Mouse (Mus musculus) heart, adult 8-10 months (tissue): ENCODE measurements around the gene Gm11554. TPM values are rescaled to one million over a fixed set of nuclear protein-coding genes. Genes with fewer than 3 reads are reported as not detected.
"Not testable (repeated sequence)": the region's sequence is repeated elsewhere in the genome, so short reads cannot be mapped to it uniquely, and the experiment has no call there.

Source experiments
- DNase-seq: peaks from one replicate; pipeline ENCODE4 v3.0.0; 2022; ENCODE audit warnings: low spot score
- total RNA-seq, 4 experiments: library from RNA; stranded (reverse); gene quantifications; 2 replicates each; pipeline ENCODE4 v1.2.4; 2022

Gm11554 gene
- not detected for total RNA-seq

GRCm38 (mm10) chr11:99804346-99804745, at the start of gene Gm11554:
Gene Gm11554 (minus strand): TSS chr11:99804446.
- not testable (repeated sequence) for DNase-seq

DNA sequence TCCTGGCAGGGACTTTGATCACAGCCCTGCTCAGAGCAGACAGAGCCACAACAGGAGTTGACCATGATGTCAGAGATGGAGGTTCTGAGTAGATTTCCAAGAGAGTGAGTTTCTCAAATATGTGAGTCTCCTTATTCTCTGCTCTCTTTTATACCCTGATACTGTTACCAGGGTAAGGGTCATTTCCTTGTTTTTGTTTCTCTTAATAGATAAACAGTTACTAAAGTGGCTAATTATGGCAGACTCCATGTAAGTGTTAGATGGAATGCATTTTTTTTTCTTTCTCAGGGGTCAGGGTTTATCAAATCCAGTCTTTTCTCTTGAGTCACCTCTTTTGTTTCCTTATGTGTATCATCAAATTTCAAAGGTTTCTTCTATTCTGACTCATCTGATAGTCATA, 47.3 kb upstream of the Gm11554 start, which contains the start of gene Krtap4-16:
Gene Krtap4-16, minus strand, starts transcription at position 101 of the 400 bp plus-strand sequence.
- DNase-seq: no peak

DNA sequence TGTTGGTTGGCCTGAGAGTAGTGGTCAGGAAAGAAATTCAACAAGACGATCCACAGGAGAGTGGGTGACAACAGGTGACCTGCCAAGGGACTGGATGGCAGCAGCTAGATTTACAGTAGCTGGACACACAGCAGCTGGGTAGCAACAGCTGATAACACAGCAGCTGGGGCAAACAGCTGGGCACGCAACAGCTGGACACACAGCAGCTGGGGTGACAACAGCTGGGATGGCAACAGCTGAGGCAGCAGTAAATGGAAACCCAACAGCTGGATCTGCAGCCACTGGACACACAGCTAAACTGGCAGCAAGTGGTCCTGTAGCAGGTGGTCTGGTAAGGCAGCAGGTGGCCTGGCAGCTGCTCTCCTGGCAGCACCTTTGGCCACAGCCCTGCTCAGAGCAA, 42.5 kb upstream of the Gm11554 start:
- DNase-seq: no peak

DNA sequence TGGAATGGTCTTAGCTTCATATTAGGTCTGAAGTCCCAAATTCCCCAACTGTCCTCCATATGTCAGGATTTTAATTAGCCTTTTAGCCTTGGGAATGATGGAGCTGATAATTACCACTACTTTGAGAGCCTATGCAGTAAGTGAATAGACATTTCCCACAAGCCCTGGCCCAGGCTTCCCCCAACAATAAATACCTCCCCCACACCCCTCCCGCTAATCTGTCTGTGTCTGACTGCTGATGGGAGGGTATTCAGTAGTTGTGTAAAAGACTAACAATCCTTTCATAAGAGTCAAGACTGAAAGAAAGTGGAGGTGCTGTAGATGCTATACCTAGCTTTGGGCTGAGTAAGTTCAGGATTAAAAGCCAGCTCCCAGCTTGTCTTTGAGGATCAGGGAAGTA, 37.9 kb upstream of the Gm11554 start:
- no peak for DNase-seq

GRCm38 (mm10) chr11:99837966-99838365, 33.7 kb upstream of the Gm11554 start, which contains the start of gene 2300003K06Rik:
Gene 2300003K06Rik (minus strand): TSS chr11:99838066.
- DNase-seq: no peak

GRCm38 (mm10) chr11:99815566-99815965, 11.3 kb upstream of the Gm11554 start, which contains the start of gene Gm11564:
Gene Gm11564 (minus strand): TSS chr11:99815666.
- not testable (repeated sequence) for DNase-seq

DNA sequence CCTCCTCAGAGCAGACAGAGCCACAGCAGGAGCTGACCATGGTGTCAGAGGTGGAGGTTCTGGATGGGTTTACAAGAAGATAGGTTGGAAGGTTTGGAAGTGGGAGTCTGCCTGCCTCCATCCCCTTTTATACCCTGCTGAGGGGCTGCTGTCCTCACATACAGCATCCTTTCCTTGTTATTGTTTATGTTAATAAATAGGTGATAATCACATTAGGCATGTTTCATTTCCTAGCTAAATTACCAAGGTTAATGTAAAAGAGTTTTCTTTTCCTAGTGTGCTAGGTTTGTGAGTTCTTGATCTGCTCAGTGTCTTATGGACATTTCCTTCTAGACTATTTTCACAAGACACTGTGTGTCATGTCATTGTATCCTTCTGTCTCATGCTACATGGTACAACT, 5.5 kb upstream of the Gm11554 start, which contains the start of gene Krtap4-13:
Gene Krtap4-13, minus strand, starts transcription at position 101 of the 400 bp plus-strand sequence.
- DNase-seq: not testable (repeated sequence)

DNA sequence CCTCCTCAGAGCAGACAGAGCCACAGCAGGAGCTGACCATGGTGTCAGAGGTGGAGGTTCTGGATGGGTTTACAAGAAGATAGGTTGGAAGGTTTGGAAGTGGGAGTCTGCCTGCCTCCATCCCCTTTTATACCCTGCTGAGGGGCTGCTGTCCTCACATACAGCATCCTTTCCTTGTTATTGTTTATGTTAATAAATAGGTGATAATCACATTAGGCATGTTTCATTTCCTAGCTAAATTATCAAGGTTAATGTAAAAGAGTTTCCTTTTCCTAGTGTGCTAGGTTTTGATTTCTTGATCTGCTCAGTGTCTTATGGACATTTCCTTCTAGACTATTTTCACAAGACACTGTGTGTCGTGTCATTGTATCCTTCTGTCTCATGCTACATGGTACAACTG, 5.4 kb downstream of the Gm11554 start, which contains the start of gene Gm11569:
Gene Gm11569, minus strand, starts transcription at position 101 of the 400 bp plus-strand sequence.
- not testable (repeated sequence) for DNase-seq

GRCm38 (mm10) chr11:99793367-99793766, 10.9 kb downstream of the Gm11554 start, which contains the start of gene Gm11596:
Gene Gm11596 (minus strand): TSS chr11:99793467.
- DNase-seq: no peak

DNA sequence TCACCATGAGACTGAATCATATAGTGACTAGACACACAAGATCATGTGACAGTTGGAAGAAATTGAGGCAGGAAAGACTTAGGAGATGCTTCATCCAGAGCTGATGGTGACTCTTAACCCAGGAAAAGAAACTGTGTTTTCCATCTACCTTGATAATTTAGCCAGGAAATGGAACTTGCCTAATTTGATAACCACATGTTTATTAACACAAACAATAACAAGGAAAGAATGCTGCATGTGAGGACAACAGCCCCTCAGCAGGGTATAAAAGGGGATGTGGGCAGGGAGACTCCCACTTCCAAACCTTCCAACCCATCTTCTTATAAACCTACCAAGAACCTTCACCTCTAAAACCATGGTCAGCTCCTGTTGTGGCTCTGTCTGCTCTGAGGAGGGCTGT, 19.3 kb downstream of the Gm11554 start, which contains the start of gene Krtap4-9:
Gene Krtap4-9, plus strand, starts transcription at position 301 of the 400 bp plus-strand sequence.
- DNase-seq: not testable (repeated sequence)

GRCm38 (mm10) chr11:99780604-99781003, 23.6 kb downstream of the Gm11554 start, which contains the start of gene Krtap4-8:
Gene Krtap4-8 (minus strand): TSS chr11:99780704.
- DNase-seq: no peak

DNA sequence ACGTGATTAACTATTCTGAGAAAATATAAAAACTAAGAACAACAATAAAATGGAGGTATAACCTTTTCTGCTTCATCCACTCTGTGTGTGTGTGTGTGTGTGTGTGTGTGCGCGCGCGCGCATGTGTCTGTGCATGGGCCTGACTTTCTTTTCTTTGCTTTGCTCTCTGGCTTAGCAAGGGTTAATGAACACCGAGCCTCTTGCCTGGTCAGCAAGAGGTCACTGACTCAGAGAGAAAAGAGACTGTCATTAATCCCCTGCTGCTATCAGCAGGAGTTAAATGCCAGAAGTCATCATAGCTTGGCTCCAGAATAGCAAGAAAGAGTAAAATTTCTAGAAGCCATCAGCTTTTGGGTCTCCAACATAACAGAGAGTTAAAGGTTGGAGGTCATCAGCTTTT, 25.8 kb downstream of the Gm11554 start:
- no peak for DNase-seq

DNA sequence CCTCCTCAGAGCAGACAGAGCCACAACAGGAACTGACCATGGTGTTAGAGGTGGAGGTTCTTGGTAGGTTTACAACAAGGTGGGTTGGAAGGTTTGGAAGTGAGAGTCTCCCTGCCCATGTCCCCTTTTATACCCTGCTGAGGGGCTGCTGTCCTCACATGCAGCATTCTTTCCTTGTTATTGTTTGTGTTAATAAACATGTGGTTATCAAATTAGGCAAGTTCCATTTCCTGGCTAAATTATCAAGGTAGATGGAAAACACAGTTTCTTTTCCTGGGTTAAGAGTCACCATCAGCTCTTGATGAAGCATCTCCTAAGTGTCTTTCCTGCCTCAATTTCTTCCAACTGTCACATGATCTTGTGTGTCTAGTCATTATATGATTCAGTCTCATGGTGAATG, 31.4 kb downstream of the Gm11554 start, which contains the start of gene Gm11595:
Gene Gm11595, minus strand, starts transcription at position 101 of the 400 bp plus-strand sequence.
- not testable (repeated sequence) for DNase-seq

DNA sequence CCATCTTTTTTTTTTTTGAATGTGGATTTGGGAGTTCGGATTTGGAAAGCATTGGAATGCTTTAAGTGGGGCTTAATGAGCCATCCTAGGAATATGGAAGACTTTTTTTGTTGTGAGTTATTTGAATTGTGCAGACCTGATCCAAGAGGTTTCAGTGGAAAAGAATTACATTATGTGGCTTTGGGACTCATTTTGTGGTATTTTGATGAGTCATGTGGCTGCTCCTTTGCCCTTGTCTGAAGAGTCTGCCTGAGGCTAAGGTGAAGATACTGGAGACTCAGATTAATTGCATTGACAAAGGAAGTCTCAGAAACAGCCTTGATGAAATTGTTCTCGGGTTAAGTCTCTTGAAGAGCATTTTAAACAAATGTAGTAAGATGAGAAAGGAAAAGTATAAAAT, 35.8 kb downstream of the Gm11554 start:
- DNase-seq: no peak

- DNase-seq: no peak
Observed at GRCm38 (mm10) chr11:99758877-99759276, 45.4 kb downstream of the Gm11554 start.

Other genes with a start within 250 kb of the Gm11554 start
- gene Krtap3-2, start 247.6 kb downstream of the Gm11554 start, total RNA-seq: not detected
- gene Gm11939, start 245.0 kb downstream of the Gm11554 start, total RNA-seq: not detected
- not detected for gene Krtap3-1, start 237.8 kb downstream of the Gm11554 start, total RNA-seq
- gene Krtap1-5, start 223.4 kb downstream of the Gm11554 start, total RNA-seq: not detected
- gene Krtap1-4, start 220.8 kb downstream of the Gm11554 start, total RNA-seq: not detected
- gene Krtap1-3, start 213.1 kb downstream of the Gm11554 start, total RNA-seq: not detected
- not detected for gene Krtap9-3, start 206.3 kb downstream of the Gm11554 start, total RNA-seq
- gene Gm11938, start 201.1 kb downstream of the Gm11554 start, total RNA-seq: not detected
- gene Gm11937, start 194.3 kb downstream of the Gm11554 start, total RNA-seq: not detected
- not detected for gene Krtap2-4, start 189.6 kb downstream of the Gm11554 start, total RNA-seq
- not detected for gene Gm11562, start 184.0 kb downstream of the Gm11554 start, total RNA-seq
- gene Krtap4-1, start 176.2 kb downstream of the Gm11554 start, total RNA-seq: not detected
- gene Krtap4-2, start 169.4 kb downstream of the Gm11554 start, total RNA-seq: not detected
- not detected for gene Krtap4-7, start 160.4 kb downstream of the Gm11554 start, total RNA-seq
- gene Gm11555, start 154.2 kb downstream of the Gm11554 start, total RNA-seq: not detected
- gene Gm11563, start 145.5 kb downstream of the Gm11554 start, total RNA-seq: not detected
- not detected for gene Krtap4-6, start 138.5 kb downstream of the Gm11554 start, total RNA-seq
- gene Gm14190, start 113.7 kb downstream of the Gm11554 start, total RNA-seq: not detected
- not detected for gene Gm14180, start 70.2 kb downstream of the Gm11554 start, total RNA-seq
- gene Gm11595, start 31.5 kb downstream of the Gm11554 start, total RNA-seq: not detected
- not detected for gene Krtap4-8, start 23.7 kb downstream of the Gm11554 start, total RNA-seq
- gene Krtap4-9, start 19.2 kb downstream of the Gm11554 start, total RNA-seq: not detected
- not detected for gene Gm11596, start 11.0 kb downstream of the Gm11554 start, total RNA-seq
- not detected for gene Gm11569, start 5.5 kb downstream of the Gm11554 start, total RNA-seq
- gene Krtap4-13, start 5.4 kb upstream of the Gm11554 start, total RNA-seq: not detected
- not detected for gene Gm11564, start 11.2 kb upstream of the Gm11554 start, total RNA-seq
- not detected for gene 2300003K06Rik, start 33.6 kb upstream of the Gm11554 start, total RNA-seq
- gene Krtap4-16, start 47.2 kb upstream of the Gm11554 start, total RNA-seq: not detected
- not detected for gene Gm11568, start 53.5 kb upstream of the Gm11554 start, total RNA-seq
- gene Gm11559, start 60.0 kb upstream of the Gm11554 start, total RNA-seq: not detected
- gene Krtap9-1, start 68.9 kb upstream of the Gm11554 start, total RNA-seq: not detected
- not detected for gene Gm11567, start 74.7 kb upstream of the Gm11554 start, total RNA-seq
- not detected for gene Krtap31-1, start 103.5 kb upstream of the Gm11554 start, total RNA-seq
- gene Gm11565, start 110.3 kb upstream of the Gm11554 start, total RNA-seq: not detected
- not detected for gene Krtap31-2, start 131.8 kb upstream of the Gm11554 start, total RNA-seq
- not detected for gene Krtap9-5, start 144.0 kb upstream of the Gm11554 start, total RNA-seq
- gene Krtap29-1, start 174.6 kb upstream of the Gm11554 start, total RNA-seq: not detected
- not detected for gene Krtap16-1, start 182.2 kb upstream of the Gm11554 start, total RNA-seq
- not detected for gene Krtap17-1, start 189.5 kb upstream of the Gm11554 start, total RNA-seq
- gene Krt33a, start 211.8 kb upstream of the Gm11554 start, total RNA-seq: not detected
- gene Krt33b, start 225.4 kb upstream of the Gm11554 start, total RNA-seq: not detected
- gene Krt34, start 237.1 kb upstream of the Gm11554 start, total RNA-seq: not detected
- not detected for gene Krt31, start 246.1 kb upstream of the Gm11554 start, total RNA-seq